Mouse (Mus musculus) cerebellum, adult (tissue): ENCODE results near the gene 2210408I21Rik.

ENCODE experiments used
- ATAC-seq: cut with Nextera tagmentation; 2 replicates; pipeline ENCODE4 v1.9.2; 2017; ENCODE audit warnings: mild to moderate bottlenecking, moderate library complexity, mixed read lengths; ENCODE audit not compliant: insufficient number of reproducible peaks, low FRiP score, low TSS enrichment

The 2210408I21Rik gene

GRCm38 (mm10) chr13:77134931-77135620, at the start of gene 2210408I21Rik, which contains the start of gene Slf1:
2210408I21Rik (plus strand) TSS chr13:77135540.
Slf1 (minus strand) TSS chr13:77135473.
- ATAC-seq = peak; percentile 99

GRCm38 (mm10) chr13:77092876-77093275, 42.5 kb upstream of the 2210408I21Rik start:
- peak; percentile 80 for ATAC-seq

GRCm38 (mm10) chr13:77107734-77108133, 27.6 kb upstream of the 2210408I21Rik start:
- no peak for ATAC-seq

GRCm38 (mm10) chr13:77118695-77119094, 16.6 kb upstream of the 2210408I21Rik start:
- no peak for ATAC-seq

- no peak for ATAC-seq
These were observed 10.2 kb upstream of the 2210408I21Rik start for GRCm38 (mm10) chr13:77125159-77125558.

GRCm38 (mm10) chr13:77128240-77128639, 7.1 kb upstream of the 2210408I21Rik start:
- ATAC-seq = no peak

- no peak for ATAC-seq
These were observed 4.2 kb upstream of the 2210408I21Rik start for GRCm38 (mm10) chr13:77131132-77131531.

GRCm38 (mm10) chr13:77135621-77135981, 261 bp downstream of the 2210408I21Rik start:
- ATAC-seq = peak; percentile 78; the same call in 1 of the 2 replicates

GRCm38 (mm10) chr13:77140890-77141289, 5.5 kb downstream of the 2210408I21Rik start:
- ATAC-seq = no peak

- ATAC-seq = no peak
These were observed 42.6 kb downstream of the 2210408I21Rik start for GRCm38 (mm10) chr13:77177931-77178330.

GRCm38 (mm10) chr13:77190606-77191005, 55.3 kb downstream of the 2210408I21Rik start:
- ATAC-seq = no peak

GRCm38 (mm10) chr13:77192201-77192600, 56.9 kb downstream of the 2210408I21Rik start:
- ATAC-seq = no peak

- ATAC-seq = no peak
These were observed 73.6 kb downstream of the 2210408I21Rik start for GRCm38 (mm10) chr13:77208764-77209418.

GRCm38 (mm10) chr13:77213196-77213595, 77.9 kb downstream of the 2210408I21Rik start:
- ATAC-seq = no peak

GRCm38 (mm10) chr13:77215460-77215859, 80.1 kb downstream of the 2210408I21Rik start:
- no peak for ATAC-seq

GRCm38 (mm10) chr13:77217672-77218280, 82.4 kb downstream of the 2210408I21Rik start:
- ATAC-seq = no peak

GRCm38 (mm10) chr13:77221072-77221471, 85.7 kb downstream of the 2210408I21Rik start:
- no peak for ATAC-seq

GRCm38 (mm10) chr13:77256541-77256940, 121.2 kb downstream of the 2210408I21Rik start:
- ATAC-seq = no peak

- no peak for ATAC-seq
These were observed 127.5 kb downstream of the 2210408I21Rik start for GRCm38 (mm10) chr13:77262715-77263338.

- ATAC-seq = no peak
These were observed 128.2 kb downstream of the 2210408I21Rik start for GRCm38 (mm10) chr13:77263400-77264179.
